Mouse (Mus musculus): ENCODE results near the gene Slc22a28.
"Not testable (repeated sequence)": the region's sequence is repeated elsewhere in the genome, so short reads cannot be mapped to it uniquely, and the experiment has no call there.

DNA sequence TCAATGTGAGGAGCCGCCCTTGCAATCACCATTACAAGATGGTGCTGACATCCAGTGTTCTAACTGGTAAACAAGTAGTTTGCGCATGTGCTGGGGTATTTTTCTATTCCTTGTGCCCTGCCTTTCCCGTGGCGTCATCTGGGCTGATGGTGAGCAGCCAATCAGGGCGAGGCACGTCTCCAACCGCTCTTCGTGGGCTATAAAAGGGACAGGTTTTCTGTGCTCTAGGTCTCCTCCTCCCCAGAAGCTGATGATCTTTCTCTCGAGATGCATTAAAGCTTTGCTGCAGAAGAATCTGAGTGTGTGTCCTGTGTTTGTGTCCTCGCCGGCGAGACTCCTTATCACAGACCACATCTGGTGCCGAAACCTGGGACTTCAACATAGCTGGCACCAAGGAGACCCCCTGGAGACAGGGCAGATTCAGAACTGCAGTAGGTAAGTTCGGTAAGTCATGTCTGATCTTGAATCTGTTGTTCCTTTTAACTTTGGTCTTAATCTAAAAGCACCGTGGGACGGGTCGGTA, 112.4 kb downstream of the Slc22a28 start:
- not testable (repeated sequence) for TF ChIP-seq NELFE (IDR thresholded peaks at IDR 0.05; ENCODE audit: low read depth, low read length); JUND (conservative IDR thresholded peaks at IDR 0.05; ENCODE audit: low read depth, low read length); POLR2A (IDR thresholded peaks at IDR 0.05; ENCODE audit: low read depth, low read length); E2F4 (IDR thresholded peaks at IDR 0.05; ENCODE audit: insufficient replicate concordance, low read depth, low read length); BHLHE40 (IDR thresholded peaks at IDR 0.05; ENCODE audit: low read depth, low read length); EP300 (IDR thresholded peaks at IDR 0.05; ENCODE audit: low read length); SMC3 (IDR thresholded peaks at IDR 0.05; ENCODE audit: low read depth, low read length); USF2 (conservative IDR thresholded peaks at IDR 0.05; ENCODE audit: low read depth, low read length); TCF12 (IDR thresholded peaks at IDR 0.05; ENCODE audit: low read depth, low read length); CTCF (conservative IDR thresholded peaks at IDR 0.05 in 1 of 2, IDR thresholded peaks at IDR 0.05 in 1 of 2; ENCODE audit: low read depth in 2 of 2, low read length in 2 of 2); HCFC1 (IDR thresholded peaks at IDR 0.05; ENCODE audit: low read depth, low read length); ETS1 (conservative IDR thresholded peaks at IDR 0.05; ENCODE audit: low read depth, low read length); MXI1 (IDR thresholded peaks at IDR 0.05; ENCODE audit: low read depth, low read length); RCOR1 (conservative IDR thresholded peaks at IDR 0.05; ENCODE audit: low read depth, low read length)
